Mouse (Mus musculus): ENCODE data around the gene Plce1.

Plce1 gene

DNA sequence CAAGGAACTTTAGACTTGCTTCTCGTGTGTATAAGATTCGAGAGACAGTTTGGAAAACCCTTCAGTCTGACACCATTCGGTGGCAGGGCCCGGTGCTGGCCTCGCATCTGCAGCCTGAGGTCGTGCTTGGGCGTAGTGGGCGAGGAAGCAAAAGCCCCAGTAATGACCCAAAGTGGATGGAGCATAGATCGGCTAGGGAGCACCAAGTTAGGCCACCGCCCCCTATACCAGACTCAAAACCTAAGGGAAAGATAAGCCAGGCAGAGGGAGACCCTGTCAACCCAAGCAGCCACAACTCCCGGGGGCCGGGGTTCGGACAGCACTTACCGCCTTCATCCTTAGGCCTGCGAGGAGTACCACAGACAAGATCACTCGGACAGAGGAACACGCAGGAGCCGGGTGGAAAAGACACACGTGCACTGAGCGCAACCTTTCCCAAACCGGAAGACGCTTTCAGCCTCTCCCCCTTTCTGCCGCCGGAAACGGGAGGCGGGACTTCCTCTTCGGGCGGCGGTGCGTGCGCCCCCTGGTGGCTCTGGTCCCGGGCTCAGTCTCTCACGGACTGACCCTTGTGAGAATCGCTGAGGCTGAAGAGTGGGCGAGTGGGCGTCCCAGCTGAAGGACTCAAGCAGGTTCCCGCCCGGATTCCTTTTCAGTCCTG, 338.0 kb downstream of the Plce1 start, which contains the start of gene Noc3l:
Noc3l (minus strand) TSS at position 472 of the 661 bp plus-strand sequence.
- peak; percentile 92 to 96 for DNase-seq (ENCODE audit: low spot score in 2 of 2)

DNA sequence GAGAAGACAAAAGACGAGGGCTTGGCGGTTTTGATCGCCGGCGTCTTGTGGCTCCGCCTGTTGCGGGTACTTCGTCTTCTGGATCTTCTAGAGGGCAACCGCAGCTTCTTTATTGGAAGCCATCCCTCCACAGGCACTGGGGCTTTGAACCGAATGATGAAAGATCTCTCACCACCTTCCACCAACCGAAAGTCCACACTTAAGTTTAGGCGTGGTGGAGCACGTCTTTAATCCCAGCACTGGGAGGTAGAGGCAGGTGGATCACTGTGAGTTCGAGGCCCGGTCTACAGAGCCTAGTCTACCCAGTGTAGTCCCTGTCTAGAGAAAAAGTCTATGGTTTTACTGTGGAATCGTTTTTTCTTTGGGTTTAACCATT, 338.5 kb downstream of the Plce1 start:
- no peak for DNase-seq (ENCODE audit: low spot score in 2 of 2)

- no peak for DNase-seq (ENCODE audit: low spot score in 2 of 2)
Measured at GRCm38 (mm10) chr19:38820186-38820804, 339.4 kb downstream of the Plce1 start.

DNA sequence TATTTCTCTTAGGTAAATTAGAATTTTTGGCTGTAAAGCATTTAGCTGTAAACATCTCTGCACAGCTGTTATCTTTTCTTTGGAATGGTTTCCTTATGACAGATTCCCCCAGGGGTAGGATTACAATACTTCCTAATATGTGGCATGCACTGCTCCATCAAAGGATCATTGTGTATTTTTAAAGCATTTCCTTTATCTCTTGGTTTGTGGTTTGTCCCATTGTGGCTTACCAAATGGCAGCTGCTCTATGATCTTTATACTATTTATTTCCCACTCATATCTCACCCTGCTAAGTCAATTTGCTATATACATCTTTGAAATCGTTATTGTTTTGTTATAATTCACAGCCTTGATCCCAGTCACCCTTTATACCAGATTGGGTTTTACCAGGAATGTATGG, 352.3 kb downstream of the Plce1 start:
- no peak for DNase-seq (ENCODE audit: low spot score in 2 of 2)

Measured in spleen, postnatal 14 days (tissue).